Mouse (Mus musculus) 416B (cell line): ENCODE data around the gene Clps.
"Not testable (repeated sequence)": the region's sequence is repeated elsewhere in the genome, so short reads cannot be mapped to it uniquely, and the experiment has no call there.

Experiments used
- DNase-seq: peaks from one replicate; pipeline ENCODE4 v3.0.0; 2011; ENCODE audit warnings: low read depth

Clps gene

DNA sequence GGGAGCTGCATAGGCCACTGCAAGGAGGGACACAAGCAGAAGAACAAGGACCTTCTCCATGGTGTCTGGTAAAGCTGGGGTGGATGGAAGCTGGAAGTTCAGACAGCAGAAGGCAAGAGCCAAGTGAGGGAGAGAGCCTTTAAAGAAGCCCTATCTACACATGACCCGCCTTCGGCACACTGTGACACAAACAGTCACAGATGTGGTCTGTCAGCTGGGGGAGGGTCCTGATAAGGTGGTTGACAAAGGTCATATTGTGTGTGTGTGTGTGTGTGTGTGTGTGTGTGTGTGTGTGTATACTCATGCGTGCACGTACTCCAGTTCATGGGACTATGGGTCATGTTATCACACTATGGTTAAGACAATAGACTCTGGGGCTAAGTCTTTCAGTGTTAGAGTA, at the start of gene Clps:
Clps (minus strand) TSS at position 169 of the 400 bp plus-strand sequence.
- DNase-seq, result no peak

DNA sequence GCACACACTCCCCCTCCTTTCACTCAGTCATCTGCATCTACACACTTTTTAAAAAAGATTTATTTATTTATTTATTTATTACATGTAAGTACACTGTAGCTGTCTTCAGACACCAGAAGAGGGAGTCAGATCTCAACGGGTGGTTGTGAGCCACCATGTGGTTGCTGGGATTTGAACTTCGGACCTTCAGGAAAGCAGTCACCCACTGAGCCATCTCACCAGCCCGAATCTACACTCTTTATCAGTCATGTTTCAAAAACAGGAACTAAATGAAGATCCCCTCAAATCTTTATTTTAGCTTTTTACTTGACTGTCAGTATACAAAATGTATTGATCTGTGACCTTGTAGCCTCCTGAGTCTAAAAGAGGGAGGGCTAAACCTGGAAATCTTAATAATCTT, 49.0 kb upstream of the Clps start:
- DNase-seq, result peak; percentile 52

DNA sequence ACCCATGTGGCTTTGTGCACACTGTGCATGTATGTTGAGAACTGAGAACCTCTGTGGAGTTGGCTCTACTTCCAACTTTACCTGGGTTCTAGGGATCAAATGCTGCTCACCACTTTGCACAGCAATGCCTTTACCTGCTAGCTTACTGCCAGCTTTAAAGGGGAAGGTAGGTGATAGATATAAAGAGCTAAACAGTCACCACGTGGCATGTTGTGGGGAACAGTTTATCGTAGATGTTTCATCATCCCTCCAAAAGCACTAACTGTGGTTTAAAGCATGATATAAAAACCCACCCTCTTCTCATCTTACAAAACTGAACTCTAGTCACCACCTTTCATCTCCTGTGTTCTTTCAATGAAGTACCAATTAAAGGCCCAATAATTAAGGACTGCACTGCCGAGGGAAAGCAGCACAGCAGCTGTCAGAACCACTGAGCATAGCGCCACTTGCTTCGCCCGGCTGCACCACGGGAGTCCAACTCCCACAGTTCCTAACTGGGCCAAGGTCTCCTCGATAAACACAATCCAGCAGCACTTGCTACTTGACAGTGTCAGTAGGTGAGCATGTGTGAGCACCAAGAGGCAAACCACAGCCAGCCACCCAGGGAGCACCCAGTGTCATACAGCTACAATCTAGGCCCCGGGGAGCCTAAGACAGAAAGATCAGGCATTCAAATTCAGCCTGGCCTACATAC, 41.1 kb upstream of the Clps start:
- DNase-seq, result no peak

DNA sequence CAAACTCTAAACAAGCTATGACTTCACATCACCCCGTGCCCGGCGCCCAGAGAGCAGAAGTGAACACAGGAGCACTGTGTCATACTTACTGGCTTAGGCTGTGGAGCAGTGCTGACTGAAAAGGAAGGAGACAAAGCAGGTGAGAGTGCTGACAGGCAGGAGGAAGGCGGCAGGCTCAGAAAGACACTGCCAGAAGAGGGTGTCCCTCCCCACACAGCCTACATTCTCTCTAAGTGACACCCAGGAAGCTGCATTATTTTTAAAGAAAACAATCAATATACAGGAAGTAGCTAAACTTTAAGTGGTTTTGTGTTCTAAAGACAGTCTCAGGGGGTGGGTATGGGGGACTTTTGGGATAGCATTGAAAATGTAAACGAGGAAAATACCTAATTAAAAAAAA, 40.2 kb upstream of the Clps start:
- DNase-seq, result no peak

DNA sequence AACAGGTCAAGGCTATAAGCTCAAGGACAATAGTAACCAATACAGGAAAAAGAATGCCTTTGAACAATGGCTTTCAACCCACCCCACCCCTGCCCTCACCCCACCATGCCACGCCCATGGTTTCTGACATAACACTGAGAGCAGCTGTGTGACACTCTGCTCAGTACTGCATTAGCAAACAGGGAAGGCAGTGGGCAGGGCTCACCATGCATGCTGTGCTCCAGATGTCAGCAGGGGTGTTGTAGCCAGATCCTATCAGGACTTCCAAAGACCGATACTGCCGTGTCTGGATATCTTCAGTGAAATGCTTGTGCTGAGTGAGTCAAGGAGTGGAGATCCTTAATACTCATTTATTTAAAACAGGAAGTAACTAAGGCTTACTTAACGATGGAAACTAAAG, 33.4 kb upstream of the Clps start:
- no peak for DNase-seq

DNA sequence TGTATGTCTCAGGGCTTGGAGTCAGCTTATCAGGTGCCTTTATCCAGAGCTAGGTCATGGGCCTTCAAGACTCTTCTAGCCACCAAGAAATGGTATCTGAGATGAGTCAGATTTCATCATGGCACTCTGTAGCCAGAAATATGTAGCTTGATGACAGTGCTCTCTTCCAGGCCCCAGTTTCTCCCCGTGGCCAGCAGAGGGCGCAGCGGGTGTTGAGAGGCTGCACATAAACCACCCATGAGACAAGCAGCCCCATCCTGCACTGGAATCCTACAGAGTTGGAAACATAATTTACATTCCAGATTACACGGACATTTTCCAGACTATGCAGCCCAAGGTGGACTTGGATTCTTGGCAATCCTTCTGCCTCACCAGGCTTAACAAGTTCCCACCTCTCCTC, 32.4 kb upstream of the Clps start:
- DNase-seq, result peak; percentile 86

DNA sequence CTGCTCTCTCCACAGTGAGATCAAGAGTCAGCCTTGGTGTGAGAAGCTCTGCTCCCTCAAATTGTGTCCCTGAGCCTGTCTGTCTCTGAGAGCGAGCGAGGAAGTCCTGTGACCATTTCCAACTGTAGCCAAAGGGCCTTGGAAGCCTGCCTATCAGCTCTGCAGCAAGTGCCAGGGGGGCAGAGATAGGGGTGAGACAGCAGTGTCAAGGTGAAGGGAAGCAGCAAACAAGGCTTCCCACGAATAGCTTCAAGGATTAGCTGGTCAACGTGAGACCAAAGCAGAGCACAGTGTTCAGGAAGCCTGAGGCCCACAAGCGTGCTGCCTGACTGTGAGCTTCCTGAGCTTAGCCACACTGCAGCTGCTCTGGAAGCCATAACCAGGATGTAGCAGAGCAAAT, 30.9 kb upstream of the Clps start:
- peak; percentile 69 for DNase-seq

DNA sequence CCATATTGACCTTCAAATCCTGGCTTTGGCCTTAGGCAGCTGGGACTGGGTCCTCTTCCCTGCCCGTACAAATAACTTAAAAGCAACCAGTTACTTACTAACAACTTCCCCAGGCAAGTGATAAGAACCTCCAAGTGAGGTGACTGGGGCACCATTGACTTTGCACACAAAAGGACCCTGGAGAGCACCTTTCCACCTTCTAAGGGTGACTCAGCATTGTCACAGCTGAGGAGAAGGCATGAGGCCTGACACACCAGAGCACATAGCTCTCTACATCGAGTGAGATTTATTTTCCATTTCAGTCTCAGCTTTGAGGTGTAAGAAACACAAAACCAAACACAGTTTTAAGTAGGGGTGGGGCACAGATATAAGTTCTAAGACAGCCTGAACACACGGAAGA, 30.0 kb upstream of the Clps start:
- no peak for DNase-seq

DNA sequence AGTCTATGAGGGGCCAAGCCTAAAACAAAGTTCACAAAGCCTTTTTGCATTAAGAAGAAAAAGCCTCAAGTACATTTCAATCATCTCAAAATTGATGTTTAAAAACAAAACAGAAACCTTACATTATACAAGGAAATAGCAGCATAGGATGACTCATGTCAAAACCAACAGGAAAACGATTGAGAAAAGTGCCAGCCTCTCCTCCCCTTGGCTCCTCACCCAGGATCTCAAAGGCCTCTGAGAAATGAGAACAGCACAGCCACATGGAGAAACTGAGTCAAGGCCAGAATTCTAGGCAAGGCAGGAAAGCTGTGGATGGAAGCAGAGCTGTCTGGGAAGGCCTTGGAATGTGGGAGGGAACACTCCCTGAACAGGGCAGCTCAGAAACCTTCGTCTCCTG, 28.0 kb upstream of the Clps start:
- DNase-seq, result peak; percentile 54

DNA sequence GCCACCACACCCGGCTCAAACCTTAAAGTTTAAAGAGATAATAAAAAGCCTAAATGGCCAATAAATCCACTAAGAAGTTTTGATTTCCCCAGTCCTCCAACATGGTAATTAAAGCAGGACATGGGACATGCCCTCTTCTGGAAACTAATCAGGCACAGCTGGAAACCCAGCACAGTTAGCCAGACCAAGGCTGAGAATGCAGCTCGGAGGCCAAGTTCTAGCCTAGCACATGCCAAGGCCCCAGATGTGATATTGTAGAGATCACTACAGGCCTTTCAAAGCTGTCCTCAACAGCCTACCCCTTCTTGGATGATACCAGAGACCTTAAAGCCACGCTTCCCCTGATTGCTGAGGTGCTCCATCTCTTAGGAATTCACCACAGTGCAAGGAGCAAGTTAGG, 25.9 kb upstream of the Clps start:
- DNase-seq, result no peak

DNA sequence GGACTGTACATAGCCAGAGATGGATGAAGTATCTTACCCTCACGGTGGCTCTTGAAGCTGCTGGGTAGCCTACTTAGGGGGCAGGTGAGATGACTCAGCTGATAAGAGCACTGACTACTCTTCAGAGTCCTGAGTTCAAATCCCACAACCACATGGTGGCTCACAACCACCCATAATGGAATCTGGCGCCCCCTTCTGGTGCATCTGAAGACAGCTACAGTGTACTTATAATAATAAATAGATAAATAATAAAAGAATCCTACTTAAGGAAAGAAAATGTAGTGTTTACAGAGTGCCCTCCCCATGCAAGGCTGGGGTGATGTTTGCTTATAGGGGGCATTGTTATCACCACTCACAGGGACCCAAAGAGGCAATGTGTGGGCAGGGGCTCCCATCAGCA, 20.5 kb upstream of the Clps start:
- DNase-seq, result no peak

DNA sequence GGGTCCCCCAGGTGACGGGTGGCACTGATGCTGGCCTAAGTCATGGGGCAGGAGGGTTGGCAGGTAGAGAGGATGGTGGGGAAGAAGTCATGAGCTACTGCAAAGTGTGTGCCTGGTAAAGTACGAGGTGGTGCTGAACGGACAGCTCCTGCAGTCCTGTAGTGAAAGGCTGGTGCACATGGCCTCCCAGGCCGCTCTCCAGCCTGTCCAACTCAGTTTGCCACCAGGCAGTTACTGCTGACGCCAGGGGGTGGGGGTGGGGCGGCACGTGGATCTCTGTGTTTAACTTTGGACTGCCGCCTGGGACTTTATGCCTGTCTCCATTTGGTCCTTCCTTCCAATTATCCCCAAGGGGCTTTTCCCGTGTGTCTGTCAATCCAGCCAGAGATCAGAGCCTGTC, 19.8 kb upstream of the Clps start:
- peak; percentile 78 for DNase-seq

DNA sequence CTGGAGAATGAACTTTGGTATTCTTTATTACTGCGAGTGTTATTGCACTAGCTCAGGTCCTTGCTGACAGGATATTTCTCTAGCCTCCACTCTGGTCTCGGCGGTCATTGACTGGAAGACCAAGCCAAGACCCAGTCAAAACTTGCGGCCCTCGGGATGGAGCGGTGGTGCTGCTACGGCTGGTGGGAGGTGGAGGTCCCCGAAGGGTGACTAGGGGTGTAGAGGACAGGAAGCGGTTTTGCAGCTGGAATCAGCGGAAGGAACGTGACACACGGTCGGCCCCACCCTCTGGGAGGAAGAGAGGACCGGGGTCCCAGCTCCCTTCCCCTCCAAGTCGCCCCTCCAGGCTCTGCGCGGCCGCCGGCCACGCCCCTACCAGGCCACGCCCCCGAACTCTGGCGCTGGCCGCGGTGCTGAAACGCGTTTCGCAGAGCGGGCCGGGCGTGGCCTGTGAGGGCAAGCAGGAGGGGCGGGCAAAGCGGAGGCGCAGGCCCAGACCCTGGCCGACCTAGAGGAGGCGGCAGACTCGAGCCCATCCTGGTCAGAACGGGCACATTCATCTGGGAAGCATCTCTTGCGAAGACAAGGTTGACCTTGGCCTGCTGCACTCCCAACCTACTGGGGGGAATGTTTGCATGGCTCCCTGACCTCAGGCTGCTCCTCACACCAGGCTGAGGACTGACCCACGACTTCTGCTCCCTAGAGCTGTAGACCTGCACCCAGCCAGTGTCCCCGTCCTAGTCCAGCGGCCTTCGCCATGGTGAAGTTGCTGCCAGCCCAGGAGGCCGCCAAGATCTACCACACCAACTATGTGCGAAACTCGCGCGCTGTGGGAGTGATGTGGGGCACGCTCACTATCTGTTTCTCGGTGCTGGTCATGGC, 14.9 kb upstream of the Clps start, which contains the start of gene Lhfpl5:
Lhfpl5 (plus strand) TSS at position 398 of the 882 bp plus-strand sequence.
- DNase-seq, result no peak

DNA sequence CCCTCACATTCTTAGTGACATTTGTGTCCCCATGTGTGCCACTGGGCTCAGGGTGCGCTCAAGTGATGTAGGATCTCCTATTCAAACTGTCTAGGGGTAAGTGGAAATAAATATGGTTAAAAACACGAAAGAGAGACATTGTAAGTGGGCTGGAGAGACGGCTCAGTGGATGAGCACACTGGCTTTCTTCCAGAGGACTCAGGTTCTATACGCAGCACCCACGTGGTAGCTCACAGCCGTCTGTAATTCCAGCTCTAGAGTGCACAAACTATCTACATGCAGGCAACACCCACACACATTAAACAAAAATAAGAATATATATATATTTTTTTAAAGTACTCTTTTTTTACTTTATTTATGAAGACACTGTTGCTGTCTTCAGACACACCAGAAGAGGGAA, 12.4 kb upstream of the Clps start:
- no peak for DNase-seq

DNA sequence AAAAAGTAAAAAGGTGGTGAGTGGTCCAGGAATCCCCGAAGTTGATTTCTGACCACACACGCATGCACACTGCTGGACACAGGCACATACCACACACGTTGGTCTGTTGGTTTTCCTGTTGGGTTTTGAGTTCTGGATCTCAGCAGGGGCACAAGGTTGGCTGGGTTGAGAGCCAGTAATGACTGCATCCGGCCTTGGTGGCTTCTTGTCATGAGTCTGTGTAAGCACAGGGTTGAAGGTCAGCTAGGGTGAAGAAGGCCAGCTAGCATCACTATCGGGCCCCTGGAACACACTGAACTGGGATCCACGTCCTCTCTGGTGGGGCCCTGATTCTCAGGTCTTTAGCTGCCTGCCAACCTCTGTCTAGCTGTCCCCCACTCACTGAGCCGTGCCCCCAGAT, 12.0 kb upstream of the Clps start:
- DNase-seq, result peak; percentile 73

DNA sequence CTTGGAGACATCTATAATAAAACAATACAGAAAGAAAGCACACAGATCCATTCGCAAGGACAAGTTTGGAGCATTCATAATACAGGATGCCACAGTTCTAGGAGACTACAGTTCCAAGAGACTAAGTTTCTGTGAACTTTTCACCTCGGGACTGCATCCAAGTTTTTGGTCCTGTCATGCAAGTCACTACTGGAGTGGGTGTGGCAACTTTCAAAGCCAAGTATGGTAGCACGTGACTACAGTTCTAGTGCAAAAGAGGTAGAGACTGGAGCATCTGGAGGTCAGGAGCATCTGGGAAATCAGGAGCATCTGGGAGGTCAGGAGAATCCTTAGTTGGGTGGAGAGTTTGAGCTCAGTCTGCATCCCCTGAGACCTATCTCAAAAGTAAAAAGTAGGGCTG, 11.3 kb upstream of the Clps start:
- no peak for DNase-seq

DNA sequence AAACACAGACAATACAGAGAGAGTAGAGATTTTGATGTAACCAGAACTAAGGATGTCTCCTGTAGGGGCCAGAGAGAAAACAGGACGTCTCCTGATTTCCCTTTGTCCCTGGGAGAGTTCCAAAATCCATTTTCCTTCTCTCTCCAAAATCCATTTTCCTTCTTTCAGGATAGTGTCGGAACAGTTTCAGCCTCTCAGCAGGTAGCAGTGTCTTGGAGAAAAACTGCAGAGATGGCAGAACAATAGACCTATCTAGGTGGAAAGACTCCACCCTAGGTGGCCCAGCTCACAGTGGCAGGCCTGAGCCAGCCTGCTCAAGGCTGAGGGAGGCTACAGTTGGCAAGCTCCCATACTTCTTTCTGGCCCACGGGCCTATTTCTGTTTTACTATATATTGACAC, 7.0 kb upstream of the Clps start:
- no peak for DNase-seq

DNA sequence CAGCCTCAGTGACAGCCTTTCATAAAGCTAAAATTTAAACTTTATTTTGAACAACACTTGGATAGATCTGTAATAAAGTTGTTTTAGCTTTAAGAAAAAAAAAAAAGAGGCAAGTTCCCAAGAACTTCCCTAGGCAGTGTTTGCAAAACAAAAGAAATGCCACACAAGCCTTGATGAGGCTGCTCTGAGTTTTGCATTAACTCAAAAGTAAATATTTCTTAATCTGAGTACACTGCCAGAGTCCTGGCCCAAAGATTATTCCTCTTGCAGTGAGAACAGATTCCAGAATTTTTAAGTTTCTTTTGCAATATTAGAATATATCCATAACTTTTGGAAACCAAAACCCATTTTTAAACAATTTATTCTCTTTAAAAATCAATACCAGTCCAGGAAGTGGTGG, 4.6 kb upstream of the Clps start:
- no peak for DNase-seq

DNA sequence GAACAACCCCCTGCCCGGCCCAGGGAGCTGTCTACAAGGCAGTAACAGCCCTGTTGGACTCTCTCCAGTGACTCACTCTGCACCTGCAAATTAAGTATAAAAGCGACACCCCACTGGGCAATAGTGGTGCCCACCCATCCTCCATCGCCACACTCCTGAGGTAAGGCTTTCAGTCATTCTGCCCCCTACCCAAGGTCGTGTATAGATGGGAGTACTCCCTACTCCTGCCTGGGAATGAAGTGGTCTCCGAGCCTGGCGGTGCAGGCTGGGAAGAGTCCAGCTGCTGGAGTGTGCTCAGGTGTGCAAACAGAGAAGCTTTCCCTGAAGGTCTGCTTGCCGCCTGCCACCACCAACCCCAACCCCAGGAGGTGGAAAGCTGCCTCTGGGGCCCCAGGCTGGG, 1.0 kb upstream of the Clps start:
- no peak for DNase-seq

DNA sequence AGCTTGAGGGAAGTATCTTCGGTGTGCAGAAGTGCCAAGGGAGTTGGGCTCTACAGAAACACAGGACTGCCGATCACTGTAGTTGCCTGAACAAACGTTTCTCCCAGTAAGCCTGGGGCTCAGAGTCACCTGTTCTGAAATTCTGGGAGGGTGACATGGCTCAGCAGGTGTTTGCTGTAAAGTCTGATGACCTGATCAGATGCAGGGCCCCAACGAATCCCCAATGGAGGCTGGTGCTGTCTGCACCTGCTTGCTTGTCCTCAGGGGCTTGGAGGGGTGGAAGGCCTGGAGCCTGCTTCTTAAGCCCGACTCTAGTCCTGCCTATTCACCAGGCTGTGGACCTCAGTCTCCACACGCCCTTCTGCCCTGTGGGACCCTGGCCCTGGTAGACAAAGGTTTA, 2.8 kb downstream of the Clps start:
- no peak for DNase-seq

DNA sequence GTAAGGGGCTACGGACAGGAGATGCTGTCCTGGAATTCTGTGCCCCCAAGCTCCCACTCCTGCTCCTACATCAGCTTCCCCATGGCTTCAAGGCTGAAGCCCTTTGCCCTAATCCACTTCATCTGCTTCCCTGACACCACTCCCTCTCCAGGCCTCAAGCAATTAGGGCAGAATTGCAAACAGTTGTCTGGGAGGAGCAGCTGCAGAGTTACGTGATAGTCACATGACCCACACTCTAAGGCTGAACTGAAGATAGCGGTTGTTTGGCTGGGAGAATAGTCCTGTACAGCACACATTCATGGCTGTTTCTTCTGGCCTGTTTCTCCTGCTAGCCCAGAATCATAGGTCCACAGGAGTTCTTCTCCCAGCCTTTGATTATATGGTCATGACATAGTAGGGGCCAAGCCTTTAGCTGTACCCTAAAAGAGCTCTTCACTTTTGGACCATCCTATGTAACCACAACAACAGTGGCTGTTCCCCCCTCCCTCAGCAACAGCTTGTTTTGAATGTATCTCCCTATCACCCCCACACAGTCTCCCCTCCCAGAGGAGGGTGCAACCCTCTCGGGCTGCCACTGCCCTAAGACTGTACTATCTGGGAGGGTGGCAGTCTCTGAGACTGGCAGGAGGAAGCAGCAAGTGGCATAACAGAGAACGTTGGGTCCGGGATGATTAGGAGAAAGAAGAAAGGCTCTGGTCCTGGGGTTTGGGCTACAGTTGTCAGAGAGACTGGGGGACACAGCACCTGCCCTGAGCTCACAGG, 3.8 kb downstream of the Clps start:
- DNase-seq, result peak; percentile 36

DNA sequence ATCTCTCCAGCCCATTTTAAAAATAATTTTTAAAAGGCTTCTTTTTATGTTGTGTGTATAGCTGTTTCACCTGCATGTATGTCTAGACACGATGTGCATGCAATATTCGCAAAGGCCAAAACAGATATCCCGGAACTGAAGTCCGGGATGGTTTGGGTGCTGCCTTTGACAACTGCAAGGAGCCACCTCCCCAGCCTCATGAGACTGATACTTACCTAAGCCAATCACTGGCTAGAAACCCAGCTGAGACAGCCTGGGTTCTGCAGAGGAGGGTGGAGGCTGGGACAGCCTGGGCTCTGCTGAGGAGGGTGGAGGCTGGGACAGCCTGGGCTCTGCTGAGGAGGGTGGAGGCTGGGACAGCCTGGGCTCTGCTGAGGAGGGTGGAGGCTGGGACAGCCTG, 6.5 kb downstream of the Clps start:
- DNase-seq, result not testable (repeated sequence)
